Mouse (Mus musculus): ENCODE measurements around the gene Ssna1.

Gene Ssna1

DNA sequence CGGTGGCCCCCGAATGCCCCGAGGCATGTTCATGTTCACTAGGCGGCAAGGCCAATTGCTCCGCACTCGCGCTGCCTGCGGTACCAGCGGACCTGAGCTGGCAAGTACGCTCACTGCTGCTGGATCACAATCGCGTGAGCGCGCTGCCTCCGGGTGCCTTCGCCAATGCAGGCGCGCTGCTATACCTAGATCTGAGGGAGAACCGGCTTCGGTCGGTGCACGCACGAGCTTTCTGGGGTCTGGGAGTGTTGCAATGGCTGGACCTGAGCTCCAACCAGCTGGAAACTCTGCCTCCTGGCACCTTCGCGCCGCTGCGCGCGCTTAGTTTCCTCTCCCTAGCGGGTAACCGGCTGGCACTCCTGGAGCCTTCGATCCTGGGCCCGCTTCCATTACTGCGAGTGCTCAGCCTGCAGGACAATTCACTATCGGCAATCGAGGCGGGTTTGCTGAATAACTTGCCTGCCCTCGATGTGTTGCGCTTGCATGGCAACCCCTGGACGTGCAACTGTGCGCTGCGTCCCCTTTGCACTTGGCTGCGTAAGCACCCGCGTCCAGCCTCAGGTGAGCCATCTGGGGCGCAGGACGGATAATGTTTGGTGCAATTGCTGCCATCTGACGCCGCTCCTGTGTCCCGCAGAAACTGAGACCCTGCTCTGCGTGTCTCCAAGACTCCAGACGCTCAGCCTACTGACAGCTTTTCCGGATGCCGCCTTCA, 18.0 kb upstream of the Ssna1 start:
- in situ Hi-C loops (cut with MboI; ENCODE audit: low sequenced_read_pairs) = no loop called here

DNA sequence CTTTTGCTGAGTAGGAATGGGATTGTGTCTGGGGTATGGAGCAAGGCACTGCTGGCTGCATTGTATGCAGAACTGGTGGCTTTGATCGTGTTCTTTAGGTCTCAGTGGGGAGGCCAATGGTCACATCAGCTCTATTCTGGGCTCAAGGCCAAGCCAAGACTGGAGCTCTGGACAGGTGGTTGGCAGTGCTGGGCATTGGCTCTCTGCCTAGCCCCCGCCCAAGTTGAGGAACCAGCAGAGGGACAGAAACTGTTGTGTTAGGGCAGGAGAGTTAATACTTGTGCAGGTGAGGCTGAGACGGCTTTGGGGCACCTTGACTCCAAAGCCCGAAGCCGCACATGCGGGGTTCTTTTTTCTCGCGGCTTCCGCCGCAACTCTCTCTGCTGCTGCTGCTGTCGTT, 17.4 kb upstream of the Ssna1 start, which contains the start of gene Lrrc26:
Gene Lrrc26, plus strand, starts transcription at position 265 of the 400 bp plus-strand sequence.
- in situ Hi-C loops (cut with MboI; ENCODE audit: low sequenced_read_pairs) = no loop called here

GRCm38 (mm10) chr2:25288734-25289345, 16.6 kb upstream of the Ssna1 start:
- in situ Hi-C loops (cut with MboI; ENCODE audit: low sequenced_read_pairs) = no loop called here

- in situ Hi-C loops (cut with MboI; ENCODE audit: low sequenced_read_pairs) = no loop called here
Observed at GRCm38 (mm10) chr2:25287927-25288649, 15.8 kb upstream of the Ssna1 start, which contains the start of gene Tmem210. TSS of gene Tmem210 (plus strand) at chr2:25288145.

- in situ Hi-C loops (cut with MboI; ENCODE audit: low sequenced_read_pairs) = no loop called here
Observed at GRCm38 (mm10) chr2:25286837-25287636, 14.8 kb upstream of the Ssna1 start.

DNA sequence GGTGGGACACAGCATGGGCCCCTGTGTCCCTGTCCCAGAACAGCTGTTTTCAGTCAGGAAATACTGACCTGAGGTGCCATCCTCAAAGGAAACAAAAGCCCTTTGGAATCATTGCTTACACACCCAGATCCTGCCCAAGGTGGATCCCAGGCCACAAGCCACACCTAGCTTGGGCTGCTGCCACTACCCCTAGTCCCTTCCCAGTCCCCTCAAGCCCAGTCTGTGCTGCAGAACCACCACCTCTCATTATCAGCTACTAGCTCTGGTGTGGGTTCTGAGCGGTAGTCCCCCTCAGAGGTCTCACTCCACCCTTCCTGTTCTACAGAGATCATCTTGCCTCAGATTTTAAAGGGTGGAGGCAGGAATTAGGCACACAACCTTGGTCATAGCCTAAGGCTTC, 14.1 kb upstream of the Ssna1 start:
- in situ Hi-C loops (cut with MboI; ENCODE audit: low sequenced_read_pairs) = no loop called here

DNA sequence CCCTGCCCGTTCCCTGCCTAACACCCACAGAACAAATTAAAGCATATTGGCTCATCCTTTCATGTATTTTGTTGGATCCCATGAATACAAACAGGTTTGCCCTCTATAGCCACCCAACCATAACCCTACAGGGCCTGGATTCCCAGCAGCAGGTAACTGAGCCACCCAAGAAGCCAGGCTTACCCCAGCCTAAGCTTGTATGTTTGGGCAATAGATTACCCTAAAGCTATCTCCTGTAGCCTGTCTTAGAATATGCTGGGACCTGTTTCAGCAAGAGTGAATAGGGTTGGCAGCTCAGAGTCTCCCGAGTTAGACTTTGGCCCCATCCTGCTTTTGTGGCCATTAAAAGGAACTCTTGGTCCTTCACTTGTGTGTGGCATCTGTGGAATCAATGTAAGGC, 13.3 kb upstream of the Ssna1 start:
- in situ Hi-C loops (cut with MboI; ENCODE audit: low sequenced_read_pairs) = no loop called here

DNA sequence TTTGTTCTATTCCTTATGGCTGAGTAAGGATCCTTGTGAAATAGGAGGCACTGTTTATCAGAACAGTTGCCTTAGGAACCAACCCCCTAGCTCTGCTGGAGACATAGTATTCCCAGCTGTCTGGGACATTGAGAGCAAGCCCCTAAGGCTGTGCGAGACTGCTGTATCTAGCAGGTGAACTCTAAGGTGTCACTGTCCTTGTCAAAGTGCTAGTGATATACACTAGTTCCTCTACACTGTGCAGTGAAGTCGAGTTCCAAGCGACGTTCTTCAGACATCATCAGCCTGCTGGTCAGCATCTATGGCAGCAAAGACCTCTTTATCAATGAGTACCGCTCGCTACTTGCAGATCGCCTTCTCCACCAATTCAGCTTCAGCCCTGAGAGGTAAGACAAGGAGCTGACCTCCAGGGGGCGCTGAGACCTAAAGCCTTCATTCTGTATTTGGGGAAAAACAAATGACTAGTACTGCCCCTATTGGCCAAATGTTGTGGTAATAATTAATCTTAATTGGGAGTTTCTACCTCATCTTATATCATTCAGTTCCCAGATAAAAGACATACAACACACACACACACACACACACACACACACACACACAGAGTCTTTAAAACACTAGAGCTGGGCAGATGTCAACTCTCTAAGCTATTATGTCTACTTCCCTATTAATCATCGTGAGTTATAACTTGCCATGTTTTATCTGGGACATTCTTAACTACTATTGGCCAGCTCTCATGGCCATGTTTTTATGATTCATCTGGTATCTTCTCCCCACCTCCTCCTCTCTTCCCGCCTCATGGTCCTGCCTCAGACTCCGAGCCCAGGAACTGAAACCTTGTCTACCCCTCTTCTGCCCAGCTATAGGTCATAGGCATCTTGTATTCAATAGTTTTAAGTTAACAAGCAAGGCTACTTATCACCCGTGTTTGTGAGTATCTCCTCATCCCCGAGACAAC, 7.0 kb upstream of the Ssna1 start:
- in situ Hi-C loops (cut with MboI; ENCODE audit: low sequenced_read_pairs) = no loop called here

- in situ Hi-C loops (cut with MboI; ENCODE audit: low sequenced_read_pairs) = no loop called here
Observed at GRCm38 (mm10) chr2:25273010-25273409, 772 bp upstream of the Ssna1 start.

DNA sequence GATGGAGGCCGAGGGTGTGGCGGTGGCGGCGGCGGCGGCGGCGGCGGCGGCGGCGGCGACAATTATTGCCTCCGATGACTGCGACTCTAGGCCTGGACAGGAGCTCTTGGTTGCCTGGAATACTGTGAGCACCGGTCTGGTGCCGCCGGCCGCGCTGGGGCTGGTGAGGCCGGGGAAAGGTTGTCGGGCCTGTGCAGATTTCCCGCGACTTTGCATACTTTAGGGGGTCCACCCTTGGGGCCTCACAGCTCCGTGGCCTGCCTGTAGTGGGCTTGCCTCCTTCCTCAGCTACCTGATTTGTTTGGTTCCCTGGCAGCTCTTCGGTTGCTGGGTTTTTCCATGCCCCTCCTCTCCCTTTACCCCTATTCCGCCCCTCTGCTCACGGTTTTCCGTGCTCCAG, 277 bp upstream of the Ssna1 start:
- in situ Hi-C loops (cut with MboI; ENCODE audit: low sequenced_read_pairs) = no loop called here

DNA sequence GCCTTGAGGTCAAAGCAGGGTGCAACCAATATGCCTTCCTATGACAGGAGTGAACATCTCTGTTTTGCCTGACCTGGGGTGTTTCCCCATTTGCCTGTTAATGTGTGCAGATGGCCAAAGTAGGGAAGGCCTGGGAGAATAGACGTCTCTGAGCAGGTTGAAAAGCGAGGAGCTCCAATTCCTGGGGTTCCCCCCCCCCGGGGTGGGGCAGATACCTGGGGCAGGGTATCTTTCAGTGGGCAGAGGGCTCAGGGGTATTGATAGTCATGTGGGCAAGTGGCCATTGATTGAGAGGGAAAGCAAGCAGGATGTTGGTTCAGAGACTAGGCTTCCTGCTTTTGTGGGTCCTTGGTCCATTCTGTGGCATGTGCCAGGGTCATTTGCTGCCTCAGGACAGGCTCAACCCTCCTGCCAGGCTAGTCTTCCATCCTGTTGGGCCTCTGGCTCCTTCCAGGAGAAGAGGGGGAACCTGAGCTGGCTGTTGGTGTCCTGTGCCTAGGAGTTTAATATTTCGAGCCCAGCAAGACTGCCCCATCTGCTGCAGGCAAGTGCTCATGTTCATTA, 4.4 kb downstream of the Ssna1 start:
- in situ Hi-C loops (cut with MboI; ENCODE audit: low sequenced_read_pairs) = no loop called here

GRCm38 (mm10) chr2:25267241-25267640, 5.0 kb downstream of the Ssna1 start:
- in situ Hi-C loops (cut with MboI; ENCODE audit: low sequenced_read_pairs) = no loop called here

- in situ Hi-C loops (cut with MboI; ENCODE audit: low sequenced_read_pairs) = no loop called here
Observed at GRCm38 (mm10) chr2:25266720-25267119, 5.5 kb downstream of the Ssna1 start.

GRCm38 (mm10) chr2:25265897-25266656, 6.2 kb downstream of the Ssna1 start:
- in situ Hi-C loops (cut with MboI; ENCODE audit: low sequenced_read_pairs) = no loop called here

- in situ Hi-C loops (cut with MboI; ENCODE audit: low sequenced_read_pairs) = no loop called here
Observed at GRCm38 (mm10) chr2:25264851-25265250, 7.4 kb downstream of the Ssna1 start.

GRCm38 (mm10) chr2:25264286-25264660, 8.0 kb downstream of the Ssna1 start:
- in situ Hi-C loops (cut with MboI; ENCODE audit: low sequenced_read_pairs) = no loop called here

GRCm38 (mm10) chr2:25263623-25264285, 8.5 kb downstream of the Ssna1 start:
- in situ Hi-C loops (cut with MboI; ENCODE audit: low sequenced_read_pairs) = no loop called here
